Mouse (Mus musculus) forebrain, embryonic 15.5 days (tissue): ENCODE measurements around the gene Olfr1120. TPM values are rescaled to one million over a fixed set of nuclear protein-coding genes. Genes with fewer than 3 reads are reported as not detected.
"Not testable (repeated sequence)": the region's sequence is repeated elsewhere in the genome, so short reads cannot be mapped to it uniquely, and the experiment has no call there.

Experiments
- ATAC-seq: fragments of 200-750 bp; cut with Nextera tagmentation; replicated peaks from 2 replicates; pipeline ENCODE4 v1.8.0; 2017; ENCODE audit warnings: mild to moderate bottlenecking, moderate TSS enrichment, moderate library complexity
- H3K27ac ChIP-seq: fragments of 300-500 bp; sonication (generic); replicated peaks from 2 replicates; pipeline ENCODE4 v1.5.1; 2015; ENCODE audit warnings: mild to moderate bottlenecking, inconsistent platforms
- H3K27me3 ChIP-seq: fragments of 300-500 bp; sonication (generic); 2 replicates; pipeline ENCODE4 v1.6.1; 2015; ENCODE audit warnings: inconsistent platforms
- H3K36me3 ChIP-seq: fragments of 300-500 bp; sonication (generic); 2 replicates; pipeline ENCODE4 v1.6.1; 2015; ENCODE audit warnings: mild to moderate bottlenecking, inconsistent platforms
- H3K4me1 ChIP-seq: fragments of 300-500 bp; sonication (generic); 2 replicates; pipeline ENCODE4 v1.6.1; 2015; ENCODE audit warnings: inconsistent platforms
- H3K4me2 ChIP-seq: fragments of 300-500 bp; sonication (generic); replicated peaks from 2 replicates; pipeline ENCODE4 v1.6.1; 2015; ENCODE audit warnings: mild to moderate bottlenecking, inconsistent platforms
- H3K4me3 ChIP-seq: fragments of 300-500 bp; sonication (generic); 2 replicates; pipeline ENCODE4 v1.5.1; 2015; ENCODE audit warnings: mild to moderate bottlenecking, inconsistent platforms
- H3K9ac ChIP-seq: fragments of 300-500 bp; sonication (generic); replicated peaks from 2 replicates; pipeline ENCODE4 v1.6.1; 2015; ENCODE audit warnings: mild to moderate bottlenecking, inconsistent platforms
- H3K9me3 ChIP-seq: fragments of 300-500 bp; sonication (generic); 2 replicates; pipeline ENCODE4 v1.6.1; 2016; ENCODE audit warnings: inconsistent platforms
- WGBS: fragments of 180-500 bp; shearing (Covaris S2); methylation state at CpG from one replicate; pipeline ENCODE4 v1.1.7; 2015; ENCODE audit warnings: mixed read lengths; 5-methylcytosine and 5-hydroxymethylcytosine counted together
- polyA plus RNA-seq: library from polyadenylated mRNA; unstranded; fragments of >200 nt; fragmentation: Nextera tagmentation; extraction: Ambion mirVana; gene quantifications from 2 replicates; pipeline ENCODE4 v1.2.1, GENCODE M21; 2015

The Olfr1120 gene
- not detected in 2 replicates for polyA plus RNA-seq

DNA sequence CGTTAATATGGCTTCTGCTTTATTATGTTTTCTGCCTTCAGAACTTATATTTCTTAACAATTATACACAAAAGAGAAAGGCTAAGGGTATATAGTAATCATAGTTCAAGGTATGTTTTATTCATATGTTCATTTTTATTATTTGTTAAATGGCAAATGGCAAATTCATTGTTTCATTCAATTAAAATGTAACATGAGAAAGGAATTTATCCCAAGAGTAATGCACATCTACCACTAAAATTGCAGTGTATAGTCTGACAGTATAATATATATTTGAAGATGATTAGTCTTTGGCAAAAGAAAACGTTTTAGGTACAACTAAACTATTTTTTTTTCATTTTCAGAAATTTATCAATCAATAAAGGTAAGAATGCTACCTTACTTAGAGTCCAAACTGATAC is at the start of gene Olfr1120:
TSS of gene Olfr1120 (plus strand) at position 301 of the 400 bp plus-strand sequence.
- H3K36me3 ChIP-seq = no peaks in the 10 kb centered on the region
- WGBS = 63% methylated on average over 2 of the region's 2 CpGs
- H3K27me3 ChIP-seq = no peaks in the 10 kb centered on the region
- H3K27ac ChIP-seq = no peak within 1 kb of the TSS
- no peaks in the 10 kb centered on the region for H3K9me3 ChIP-seq
- H3K9ac ChIP-seq = no peak within 1 kb of the TSS
- no peak for ATAC-seq
- no peak within 1 kb of the TSS for H3K4me3 ChIP-seq
- H3K4me2 ChIP-seq = no peak within 1 kb of the TSS
- no peaks in the 10 kb centered on the region for H3K4me1 ChIP-seq

DNA sequence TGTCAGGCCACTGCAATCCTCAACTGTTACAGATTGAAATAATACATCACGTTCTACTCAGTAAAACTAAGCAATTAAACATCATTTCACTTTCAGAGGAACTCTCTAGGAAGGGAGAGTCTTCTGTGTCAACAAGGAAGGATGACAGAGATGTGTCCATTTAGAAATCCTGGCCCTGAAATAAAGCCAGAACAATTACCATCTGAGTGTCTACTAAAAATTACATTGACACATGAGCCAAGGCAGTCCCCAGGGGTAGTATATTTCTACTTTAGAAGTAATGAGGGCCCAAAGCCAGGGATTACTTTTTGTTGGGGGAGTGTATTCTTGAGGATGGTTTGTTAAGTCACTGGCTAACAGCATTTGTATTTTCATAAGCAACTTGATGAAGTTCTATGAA is 47.3 kb upstream of the Olfr1120 start, which contains the start of gene Olfr1118:
TSS of gene Olfr1118 (plus strand) at position 301 of the 400 bp plus-strand sequence.
- WGBS = 72% methylated on average over 1 of the region's 1 CpGs
- no peak for ATAC-seq
- H3K4me1 ChIP-seq = no peaks in the 10 kb centered on the region
- no peak within 1 kb of the TSS for H3K4me2 ChIP-seq
- H3K27ac ChIP-seq = no peak within 1 kb of the TSS
- H3K36me3 ChIP-seq = no peaks in the 10 kb centered on the region
- no peaks in the 10 kb centered on the region for H3K9me3 ChIP-seq
- H3K4me3 ChIP-seq = no peak within 1 kb of the TSS
- H3K27me3 ChIP-seq = no peaks in the 10 kb centered on the region
- H3K9ac ChIP-seq = no peak within 1 kb of the TSS

DNA sequence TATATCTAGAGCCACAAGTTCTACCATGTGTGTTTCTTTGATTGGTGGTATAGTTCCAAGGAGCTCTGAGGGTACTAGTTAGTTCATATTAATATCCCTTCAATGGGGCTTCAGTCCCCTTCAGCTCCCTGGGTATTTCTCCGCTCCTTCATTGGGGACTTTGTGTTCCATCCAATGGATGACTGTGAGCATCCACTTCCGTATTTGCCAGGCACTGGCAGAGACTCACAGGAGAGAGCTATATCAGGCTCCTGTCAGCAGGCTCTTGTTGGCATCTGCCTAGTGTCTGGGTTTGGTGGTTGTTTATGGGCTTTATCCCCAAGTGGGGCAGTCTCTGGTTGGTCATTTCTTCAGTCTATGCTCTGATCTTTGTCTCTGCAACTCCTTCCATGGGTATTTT is 5.5 kb downstream of the Olfr1120 start:
- not testable (repeated sequence) for ATAC-seq, H3K4me1 ChIP-seq, H3K4me2 ChIP-seq, H3K36me3 ChIP-seq, H3K9ac ChIP-seq, H3K27ac ChIP-seq, H3K9me3 ChIP-seq, H3K27me3 ChIP-seq, H3K4me3 ChIP-seq
- WGBS = 94% methylated on average over 2 of the region's 2 CpGs

DNA sequence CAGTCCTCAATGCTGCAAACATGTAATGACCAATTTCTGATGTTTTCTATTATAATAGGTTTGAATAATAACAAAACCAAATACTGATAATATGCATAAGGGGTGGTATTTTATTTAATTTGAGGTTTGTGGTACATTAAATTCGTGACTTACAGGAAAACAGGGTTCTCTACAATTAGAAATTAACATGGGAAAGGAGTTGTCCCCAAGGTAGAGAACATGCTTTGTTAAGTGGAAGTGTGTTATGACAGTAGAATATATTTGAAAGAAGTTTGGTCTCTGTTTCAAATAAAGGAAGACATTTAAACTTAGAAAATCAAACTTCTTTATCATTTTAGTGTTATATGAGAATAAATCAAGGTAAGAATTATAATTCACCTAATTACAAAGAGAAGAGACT is 15.0 kb downstream of the Olfr1120 start, which contains the start of gene Olfr1121:
TSS of gene Olfr1121 (plus strand) at position 301 of the 400 bp plus-strand sequence.
- H3K9me3 ChIP-seq = no peaks in the 10 kb centered on the region
- no peaks in the 10 kb centered on the region for H3K27me3 ChIP-seq
- WGBS = 34% methylated on average over 1 of the region's 1 CpGs
- no peak within 1 kb of the TSS for H3K27ac ChIP-seq
- H3K4me2 ChIP-seq = no peak within 1 kb of the TSS
- H3K4me3 ChIP-seq = no peak within 1 kb of the TSS
- no peak within 1 kb of the TSS for H3K9ac ChIP-seq
- no peaks in the 10 kb centered on the region for H3K4me1 ChIP-seq
- H3K36me3 ChIP-seq = no peaks in the 10 kb centered on the region
- no peak for ATAC-seq

DNA sequence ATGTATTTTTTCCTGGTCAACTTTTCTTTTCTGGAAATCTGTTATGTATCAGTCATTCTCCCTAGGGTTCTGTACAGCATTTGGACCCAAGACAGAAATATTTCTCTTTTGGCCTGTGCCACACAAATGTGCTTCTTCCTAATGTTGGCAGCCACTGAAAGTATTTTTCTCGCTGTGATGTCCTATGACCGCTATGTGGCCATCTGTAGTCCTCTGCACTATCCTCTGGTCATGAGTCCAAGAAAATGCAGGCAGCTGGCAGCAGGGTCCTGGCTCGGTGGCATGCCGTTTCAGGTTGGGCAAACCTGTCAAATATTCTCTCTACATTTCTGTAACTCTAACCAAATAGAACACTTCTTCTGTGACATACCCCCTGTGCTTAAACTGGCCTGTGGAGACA is 17.1 kb downstream of the Olfr1120 start:
- H3K4me1 ChIP-seq = no peaks in the 10 kb centered on the region

DNA sequence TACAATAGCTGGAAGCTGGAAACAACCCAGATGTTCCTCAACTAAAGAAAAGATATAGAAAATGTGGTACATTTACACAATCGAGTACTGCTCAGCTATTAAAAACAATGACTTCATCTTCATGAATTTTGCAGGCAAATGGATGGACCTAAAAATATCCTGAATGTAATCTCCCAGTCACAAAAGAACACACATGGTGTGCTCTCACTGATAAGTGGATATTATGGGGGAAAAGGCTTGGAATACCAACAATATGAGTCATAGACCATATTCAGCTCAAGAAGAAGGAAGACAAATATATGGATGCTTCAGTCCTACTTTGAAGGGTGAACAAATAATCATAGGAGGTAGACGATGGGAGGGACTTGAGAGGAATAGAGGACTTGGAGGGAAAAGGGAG is 29.3 kb downstream of the Olfr1120 start:
- Histone ChIP-seq H3K27ac (no peak overlapping the region), H3K9me3 (no peaks in the 10 kb centered on the region), H3K4me1 (no peaks in the 10 kb centered on the region), H3K9ac (no peak overlapping the region), H3K4me3 (no peak overlapping the region), H3K4me2 (no peak overlapping the region), H3K27me3 (no peaks in the 10 kb centered on the region), H3K36me3 (no peaks in the 10 kb centered on the region)
- ATAC-seq = no peak
- 82% methylated on average over 2 of the region's 2 CpGs for WGBS

More for the DNA sequence above, 17.1 kb downstream of the Olfr1120 start:
- no peak overlapping the region for H3K4me2 ChIP-seq
- H3K9ac ChIP-seq = no peak overlapping the region
- H3K36me3 ChIP-seq = no peaks in the 10 kb centered on the region
- 84% methylated on average over 4 of the region's 4 CpGs for WGBS
- ATAC-seq = no peak
- H3K27ac ChIP-seq = no peak overlapping the region
- H3K4me3 ChIP-seq = no peak overlapping the region
- no peaks in the 10 kb centered on the region for H3K9me3 ChIP-seq
- no peaks in the 10 kb centered on the region for H3K27me3 ChIP-seq

DNA sequence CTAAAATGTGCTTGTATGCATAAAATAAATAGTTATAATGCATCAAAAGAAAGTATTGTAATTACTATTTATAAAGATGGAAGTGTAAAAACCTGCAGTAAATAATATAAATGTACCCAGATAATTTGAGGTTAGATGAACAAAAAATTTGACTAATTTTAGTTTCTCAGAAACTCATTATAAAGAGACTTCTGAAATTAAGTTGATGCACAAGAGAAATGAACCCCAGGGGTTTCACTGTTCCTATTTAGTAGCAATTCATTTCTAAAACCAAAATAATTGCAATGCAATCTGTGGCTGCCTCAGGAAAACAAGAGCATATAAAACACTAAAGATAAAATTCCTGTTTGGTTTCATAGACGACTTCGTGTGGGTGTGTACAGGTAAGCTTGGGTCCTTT is 30.9 kb downstream of the Olfr1120 start, which contains the start of gene Olfr1122:
TSS of gene Olfr1122 (plus strand) at position 301 of the 400 bp plus-strand sequence.
- Histone ChIP-seq H3K4me2 (no peak within 1 kb of the TSS), H3K4me1 (no peaks in the 10 kb centered on the region), H3K36me3 (no peaks in the 10 kb centered on the region), H3K27ac (no peak within 1 kb of the TSS), H3K9me3 (no peaks in the 10 kb centered on the region), H3K4me3 (no peak within 1 kb of the TSS), H3K9ac (no peak within 1 kb of the TSS), H3K27me3 (no peaks in the 10 kb centered on the region)
- no peak for ATAC-seq
- WGBS = 90% methylated on average over 2 of the region's 2 CpGs

DNA sequence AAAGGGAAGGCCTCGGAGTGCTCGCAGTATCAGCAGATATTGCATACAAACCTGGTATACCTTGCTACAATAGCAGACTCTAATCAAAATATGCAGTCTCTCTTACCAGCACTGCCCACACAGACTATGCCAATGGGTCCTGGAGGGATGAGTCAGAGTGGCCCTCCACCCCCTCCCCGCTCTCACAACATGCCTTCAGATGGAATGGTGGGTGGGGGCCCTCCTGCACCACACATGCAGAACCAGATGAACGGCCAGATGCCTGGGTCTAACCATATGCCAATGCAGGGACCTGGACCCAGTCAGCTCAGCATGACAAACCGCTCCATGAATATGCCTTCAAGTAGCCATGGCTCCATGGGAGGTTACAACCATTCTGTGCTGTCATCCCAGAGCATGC is 39.0 kb downstream of the Olfr1120 start:
- not testable (repeated sequence) for H3K9me3 ChIP-seq, H3K4me3 ChIP-seq, H3K4me1 ChIP-seq, H3K27ac ChIP-seq, H3K36me3 ChIP-seq, H3K9ac ChIP-seq, ATAC-seq, H3K4me2 ChIP-seq, H3K27me3 ChIP-seq
- 92% methylated on average over 5 of the region's 5 CpGs for WGBS

DNA sequence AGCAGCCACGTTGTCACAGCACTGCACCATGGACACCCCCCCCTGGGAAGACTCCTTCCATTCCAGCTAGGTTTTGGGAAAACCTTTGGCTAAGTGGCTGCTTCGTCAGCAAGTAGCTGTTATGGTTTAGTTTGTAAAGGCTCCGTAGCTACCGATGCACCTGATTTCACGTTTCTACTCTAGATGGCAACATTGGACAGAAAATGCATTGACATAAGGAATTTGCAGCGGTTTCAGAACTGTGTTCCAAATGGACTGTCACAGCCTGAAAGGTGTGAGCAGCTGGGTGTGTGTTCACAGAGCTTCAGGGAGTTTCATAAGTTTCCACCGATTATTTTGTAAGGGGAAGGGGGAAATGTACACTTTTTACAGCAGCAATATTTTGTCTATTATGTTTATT is 40.1 kb downstream of the Olfr1120 start:
- H3K36me3 ChIP-seq, H3K4me2 ChIP-seq, H3K9ac ChIP-seq, H3K27me3 ChIP-seq, H3K9me3 ChIP-seq, H3K4me1 ChIP-seq, H3K27ac ChIP-seq, H3K4me3 ChIP-seq, ATAC-seq: not testable (repeated sequence)
- 88% methylated on average over 7 of the region's 7 CpGs for WGBS

Other genes with a start within 250 kb of the Olfr1120 start
- not detected in 2 replicates for gene Olfr259, start 240.2 kb upstream of the Olfr1120 start, polyA plus RNA-seq
- not detected in 2 replicates for gene Olfr1110, start 214.5 kb upstream of the Olfr1120 start, polyA plus RNA-seq
- gene Olfr1111, start 202.2 kb upstream of the Olfr1120 start, polyA plus RNA-seq = not detected in 2 replicates
- gene Olfr1112, start 167.0 kb upstream of the Olfr1120 start, polyA plus RNA-seq = not detected in 2 replicates
- gene Olfr1113, start 145.8 kb upstream of the Olfr1120 start, polyA plus RNA-seq = not detected in 2 replicates
- not detected in 2 replicates for gene Olfr1115, start 106.8 kb upstream of the Olfr1120 start, polyA plus RNA-seq
- gene Olfr1116, start 87.3 kb upstream of the Olfr1120 start, polyA plus RNA-seq = not detected in 2 replicates
- gene Olfr1118, start 47.2 kb upstream of the Olfr1120 start, polyA plus RNA-seq = not detected in 2 replicates
- not detected in 2 replicates for gene Olfr1121, start 15.1 kb downstream of the Olfr1120 start, polyA plus RNA-seq
- gene Olfr1122, start 31.0 kb downstream of the Olfr1120 start, polyA plus RNA-seq = not detected in 2 replicates
- not detected in 2 replicates for gene Olfr1123, start 61.8 kb downstream of the Olfr1120 start, polyA plus RNA-seq
- gene Olfr1124, start 75.5 kb downstream of the Olfr1120 start, polyA plus RNA-seq = 0.08 TPM in 1 of 2 replicates, not detected in the other
- not detected in 2 replicates for gene Olfr1126, start 99.1 kb downstream of the Olfr1120 start, polyA plus RNA-seq
- not detected in 2 replicates for gene Pramel7, start 142.3 kb downstream of the Olfr1120 start, polyA plus RNA-seq
- gene Pramel6, start 151.8 kb downstream of the Olfr1120 start, polyA plus RNA-seq = not detected in 2 replicates
- gene Olfr153, start 177.0 kb downstream of the Olfr1120 start, polyA plus RNA-seq = not detected in 2 replicates
- not detected in 2 replicates for gene Olfr1128, start 190.7 kb downstream of the Olfr1120 start, polyA plus RNA-seq
- gene Olfr1129, start 219.1 kb downstream of the Olfr1120 start, polyA plus RNA-seq = not detected in 2 replicates